Mouse (Mus musculus) lung, adult 2 months (tissue): Measurements from ENCODE around the gene Srprb. TPM values are rescaled to one million over a fixed set of nuclear protein-coding genes. Genes with fewer than 3 reads are reported as not detected.

Experiments used
- DNase-seq: peaks from one replicate; pipeline ENCODE4 v3.0.0; 2022
- H3K4me1 ChIP-seq: fragments of 200-500 bp; 2 replicates; pipeline ENCODE4 v1.6.1; 2011; ENCODE audit warnings: low read length; ENCODE audit not compliant: control insufficient read depth, insufficient read depth
- H3K4me3 ChIP-seq: fragments of 200-500 bp; replicated peaks from 2 replicates; pipeline ENCODE3; 2011; ENCODE audit warnings: low read depth, mild to moderate bottlenecking, control low read depth, low read length; ENCODE audit errors: extremely low read depth
- CTCF ChIP-seq: fragments of 200-500 bp; IDR thresholded peaks from 2 replicates; pipeline ENCODE4 v1.5.1; 2011; ENCODE audit warnings: mild to moderate bottlenecking, low read length, control low read depth; ENCODE audit not compliant: insufficient read depth
- POLR2A ChIP-seq: fragments of 200-500 bp; IDR thresholded peaks from 2 replicates; pipeline ENCODE4 v1.6.1; 2011; ENCODE audit warnings: low read depth, mild to moderate bottlenecking, control low read depth, low read length, borderline replicate concordance; ENCODE audit errors: extremely low read depth
- WGBS: fragments of 180-500 bp; shearing (Covaris S2); methylation state at CpG from one replicate; pipeline ENCODE4 v1.1.7; 2018; 5-methylcytosine and 5-hydroxymethylcytosine counted together
- polyA plus RNA-seq: library from polyadenylated mRNA; depleted of rRNA; stranded (reverse); fragments of >200 nt; gene quantifications from 2 replicates; pipeline ENCODE4 v1.2.3, GENCODE M21; 2012

Srprb gene
- polyA plus RNA-seq, 1 experiment = 52.5 TPM

DNA sequence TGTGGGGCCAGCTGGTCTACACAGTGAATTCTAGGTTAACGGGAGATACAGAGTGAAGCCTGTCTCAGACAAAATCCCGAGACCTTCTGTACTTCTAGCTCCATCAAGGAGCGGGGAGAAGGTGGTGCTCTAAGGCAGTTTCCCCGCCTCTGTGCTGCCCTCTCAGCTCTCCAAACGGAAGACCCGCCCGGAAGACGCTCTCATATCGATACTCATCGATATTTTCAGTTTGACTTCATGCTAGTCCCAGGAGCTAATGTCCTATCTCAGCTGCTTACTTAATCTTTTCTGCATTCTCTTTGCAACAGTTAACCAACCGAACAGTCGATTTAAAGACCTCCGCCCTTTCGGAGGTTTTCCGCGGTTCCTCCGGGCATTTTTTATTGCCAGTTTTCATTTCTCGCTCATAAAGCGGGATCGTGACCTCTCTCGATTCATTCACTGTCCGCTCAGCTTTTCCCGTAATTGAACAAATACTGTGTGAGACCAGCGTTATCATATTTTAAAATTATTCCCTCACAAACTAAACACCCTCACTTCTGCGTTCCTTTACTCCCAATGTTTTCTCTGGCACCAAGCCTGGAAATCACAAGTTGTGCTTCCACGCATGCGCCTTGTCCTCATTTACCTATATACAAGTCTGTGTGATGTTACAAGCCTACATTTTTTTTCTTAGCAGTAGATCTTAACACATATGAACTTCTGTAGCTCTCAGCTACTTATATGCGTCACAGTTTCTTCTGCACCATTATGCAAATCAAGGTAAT is 10.9 kb upstream of the Srprb start:
- no peak for DNase-seq
- Histone ChIP-seq H3K4me3 (peak overlapping the region; percentile 33), H3K4me1 (no peaks in the 10 kb centered on the region)
- no peak for TF ChIP-seq POLR2A
- TF ChIP-seq CTCF = no peak
- 59% methylated on average over 28 of the region's 28 CpGs for WGBS

DNA sequence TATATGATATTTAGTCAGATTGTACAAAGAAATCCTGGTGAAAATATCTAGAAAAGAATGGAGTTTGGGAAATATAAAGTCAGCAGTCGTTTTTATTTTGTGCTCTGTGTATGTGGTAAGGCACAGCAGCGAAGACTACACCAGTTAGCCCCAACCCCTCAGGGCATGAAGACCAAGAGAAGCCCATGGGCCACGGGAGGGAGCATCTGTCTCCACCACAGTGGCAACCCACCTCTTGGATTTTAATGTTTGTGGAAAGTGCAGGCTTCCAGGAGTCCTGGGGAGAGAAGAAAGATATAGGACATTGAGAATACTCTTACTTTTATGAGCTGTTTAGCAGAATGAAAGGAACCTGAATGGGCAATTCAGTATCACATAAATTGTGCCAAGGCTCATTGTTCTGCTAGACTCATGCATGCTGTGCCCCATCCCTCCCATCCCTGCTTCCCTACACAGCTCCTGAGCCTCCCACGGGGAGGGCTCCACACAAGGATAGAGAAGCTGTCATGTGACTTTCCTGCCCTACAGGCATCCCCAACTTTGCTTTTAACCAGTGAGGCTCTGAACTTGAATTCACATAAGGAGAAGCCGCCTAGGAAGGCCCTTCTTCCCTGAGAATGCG is 7.0 kb upstream of the Srprb start:
- Histone ChIP-seq H3K4me3 (no peak overlapping the region), H3K4me1 (no peaks in the 10 kb centered on the region)
- 67% methylated on average over 6 of the region's 6 CpGs for WGBS
- TF ChIP-seq POLR2A = no peak
- no peak for TF ChIP-seq CTCF
- DNase-seq = no peak

DNA sequence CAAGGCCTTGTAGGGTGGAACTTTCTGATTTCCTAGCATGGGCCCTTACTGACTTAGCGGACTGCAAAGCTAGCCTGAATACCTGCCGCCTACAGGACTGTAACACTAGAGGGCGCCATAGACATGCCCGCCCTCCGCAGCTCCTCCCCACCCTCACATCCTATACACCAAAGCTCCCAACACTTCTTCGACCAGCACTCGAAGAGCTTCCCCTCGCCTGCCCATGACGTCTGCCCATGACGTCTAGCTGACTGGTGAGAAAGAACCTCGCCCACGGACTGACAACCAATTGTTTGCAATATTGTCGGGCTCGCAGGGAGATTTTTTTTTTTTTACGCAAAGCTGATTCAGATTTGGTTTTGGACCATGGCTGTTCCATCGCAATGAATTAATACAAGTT is 5.9 kb upstream of the Srprb start:
- 7% methylated on average over 16 of the region's 16 CpGs for WGBS
- DNase-seq = peak; percentile 40
- TF ChIP-seq POLR2A (no peak), CTCF (peak; percentile 91)
- Histone ChIP-seq H3K4me1 (no peaks in the 10 kb centered on the region), H3K4me3 (no peak overlapping the region)

DNA sequence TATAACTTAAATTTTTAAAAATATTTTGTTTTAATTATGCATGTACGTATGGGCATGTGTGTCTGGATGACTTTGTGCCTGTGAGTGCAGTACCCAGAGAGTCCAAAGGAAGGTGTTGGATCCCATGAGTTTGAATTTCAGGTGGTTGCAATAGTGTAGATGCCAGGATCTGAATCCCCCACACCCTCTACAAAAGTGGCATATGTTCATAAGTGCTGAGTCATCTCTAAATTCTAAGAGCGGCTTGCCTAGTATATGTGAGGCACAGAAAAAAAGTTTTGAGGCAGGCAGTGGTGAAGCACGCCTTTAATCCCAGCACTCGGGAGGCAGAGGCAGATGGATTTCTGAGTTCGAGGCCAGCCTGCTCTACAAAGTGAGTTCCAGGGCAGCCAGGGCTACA is 3.8 kb upstream of the Srprb start:
- no peak for DNase-seq
- Histone ChIP-seq H3K4me1 (peaks cover 2% of the 10 kb centered on the region; the same call in 1 of the 2 replicates), H3K4me3 (no peak overlapping the region)
- 92% methylated on average over 5 of the region's 5 CpGs for WGBS
- TF ChIP-seq POLR2A = no peak
- no peak for TF ChIP-seq CTCF

DNA sequence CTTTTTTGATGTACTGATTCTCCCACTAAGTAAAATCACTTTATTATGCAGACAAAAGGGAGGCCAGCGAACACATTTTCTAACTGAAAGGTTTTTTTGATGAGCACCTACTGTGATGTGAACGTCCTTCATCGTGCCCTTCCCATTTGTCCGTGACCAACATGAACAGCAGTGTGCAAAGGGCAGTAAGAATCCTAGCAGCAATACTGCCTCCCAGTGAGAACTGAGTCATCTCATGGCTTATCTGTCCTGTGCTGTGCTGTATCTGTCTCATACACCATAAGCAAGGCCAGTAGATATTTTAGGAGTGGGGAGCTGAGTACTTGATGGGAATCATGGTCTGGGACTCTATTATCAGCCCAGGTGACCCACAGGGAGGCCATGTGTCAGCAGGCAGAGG is 13.5 kb downstream of the Srprb start:
- TF ChIP-seq POLR2A = no peak
- TF ChIP-seq CTCF = no peak
- no peak overlapping the region for H3K4me3 ChIP-seq
- 94% methylated on average over 4 of the region's 4 CpGs for WGBS
- peaks cover 3% of the 10 kb centered on the region; the same call in 1 of the 2 replicates for H3K4me1 ChIP-seq
- no peak for DNase-seq

DNA sequence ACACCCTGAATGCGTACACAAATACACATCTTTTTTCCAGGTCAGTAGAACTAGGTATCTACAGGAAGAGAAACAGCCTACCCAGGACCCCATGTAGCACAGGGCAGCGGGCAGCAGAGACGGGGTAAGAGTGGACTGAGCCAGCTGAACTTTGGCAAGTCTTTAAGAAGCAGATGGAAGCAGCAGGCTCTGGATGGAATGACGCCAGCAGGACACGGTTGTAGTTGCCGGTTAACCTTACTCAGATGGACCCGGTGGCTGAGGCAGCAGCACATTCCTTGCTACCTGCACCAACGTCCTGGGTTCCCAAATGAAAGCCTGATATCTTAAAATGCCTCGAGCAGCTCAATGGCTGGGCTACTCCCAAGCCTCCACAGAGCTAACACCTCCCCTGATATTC is 15.2 kb downstream of the Srprb start:
- 51% methylated on average over 9 of the region's 9 CpGs for WGBS
- TF ChIP-seq POLR2A (no peak), CTCF (no peak)
- no peak for DNase-seq
- H3K4me3 ChIP-seq = no peak overlapping the region
- peaks cover 3% of the 10 kb centered on the region; the same call in 1 of the 2 replicates for H3K4me1 ChIP-seq

DNA sequence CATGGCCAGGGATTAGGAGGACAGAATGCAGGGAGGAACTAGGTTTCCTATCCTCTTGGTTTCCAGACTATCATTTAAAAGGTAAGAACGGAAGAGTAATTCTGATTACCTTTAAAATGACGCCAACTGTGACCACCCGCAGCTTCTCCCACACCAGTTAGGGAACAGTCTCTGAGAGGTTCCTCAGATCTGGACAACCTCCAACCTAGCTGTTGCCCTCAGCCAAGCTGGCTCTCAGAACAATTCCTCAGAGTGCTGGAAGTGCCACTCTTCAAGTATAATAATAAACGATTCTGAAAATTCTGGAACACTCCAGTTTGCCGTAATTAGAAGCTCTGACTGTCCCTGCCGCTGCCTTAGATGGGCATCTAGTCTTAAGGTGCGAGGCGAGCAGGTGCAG is 16.0 kb downstream of the Srprb start:
- Histone ChIP-seq H3K4me1 (peaks cover 3% of the 10 kb centered on the region; the same call in 1 of the 2 replicates), H3K4me3 (no peak overlapping the region)
- TF ChIP-seq POLR2A (no peak), CTCF (no peak)
- peak; percentile 38 for DNase-seq
- 62% methylated on average over 8 of the region's 8 CpGs for WGBS

DNA sequence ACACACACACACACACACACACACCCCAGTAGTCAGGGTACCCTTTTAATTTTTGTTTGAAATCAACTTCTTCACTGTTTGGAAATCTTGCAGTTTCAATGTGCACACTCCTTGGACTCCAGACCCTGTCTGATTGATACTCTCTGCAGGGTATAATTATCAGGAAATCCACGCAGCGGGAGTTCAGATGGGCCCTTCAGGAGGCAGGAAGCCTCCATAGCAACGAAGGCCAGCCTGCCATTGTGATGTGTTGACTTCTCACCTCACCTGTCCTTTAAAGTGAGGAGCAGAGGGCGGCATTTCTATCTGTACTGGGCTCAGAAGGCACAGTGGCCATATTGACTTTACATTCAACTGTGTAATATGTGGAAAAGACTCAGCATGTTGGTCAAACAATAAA is 17.1 kb downstream of the Srprb start:
- TF ChIP-seq CTCF = no peak
- TF ChIP-seq POLR2A = no peak
- no peak overlapping the region for H3K4me3 ChIP-seq
- H3K4me1 ChIP-seq = peaks cover 8% of the 10 kb centered on the region
- DNase-seq = no peak
- 72% methylated on average over 4 of the region's 4 CpGs for WGBS

DNA sequence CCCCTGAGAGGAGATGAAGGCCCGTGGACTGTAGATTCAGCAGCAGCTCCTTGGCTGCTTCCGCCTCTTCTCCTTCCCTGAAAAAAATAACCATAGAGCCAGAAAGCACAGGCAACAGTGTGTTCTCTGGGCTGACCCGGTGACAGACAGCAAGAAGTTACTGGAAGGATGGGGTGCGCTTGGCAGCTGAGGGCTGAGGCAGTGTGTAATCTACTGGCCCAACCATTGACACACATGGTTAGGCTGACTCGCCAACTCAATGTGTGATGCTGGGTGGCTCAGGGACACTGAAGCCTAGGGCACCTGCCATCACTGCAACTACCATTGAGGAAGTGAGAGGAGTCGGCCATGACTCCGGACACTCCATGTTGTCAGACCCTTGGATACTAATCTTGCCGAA is 20.1 kb downstream of the Srprb start:
- H3K4me3 ChIP-seq = no peak overlapping the region
- H3K4me1 ChIP-seq = peaks cover 8% of the 10 kb centered on the region
- TF ChIP-seq POLR2A (no peak), CTCF (no peak)
- WGBS = 90% methylated on average over 8 of the region's 8 CpGs
- no peak for DNase-seq
